Mouse (Mus musculus) forebrain, embryonic 16.5 days (tissue): ENCODE measurements at regions not wholly inside any gene's neighbourhood (a gene's known extent, or its start where the extent isn't known, plus 50 kb on each side); places are given as distances from the start of the nearest gene placed in this dataset.

Source experiments
- ATAC-seq: fragments of 200-750 bp; cut with Nextera tagmentation; 2 replicates; pipeline ENCODE4 v1.8.0; 2017; ENCODE audit warnings: mild to moderate bottlenecking, moderate library complexity
- H3K27ac ChIP-seq: fragments of 300-500 bp; sonication (generic); 2 replicates; pipeline ENCODE4 v1.5.1; 2014; ENCODE audit warnings: low read length, control low read depth
- H3K27me3 ChIP-seq: fragments of 300-500 bp; sonication (generic); replicated peaks from 2 replicates; pipeline ENCODE4 v1.6.1; 2014; ENCODE audit warnings: low read length; ENCODE audit not compliant: control insufficient read depth, insufficient read depth
- H3K36me3 ChIP-seq: fragments of 300-500 bp; sonication (generic); 2 replicates; pipeline ENCODE4 v1.6.1; 2014; ENCODE audit not compliant: control insufficient read depth, insufficient read depth
- H3K4me1 ChIP-seq: fragments of 300-500 bp; sonication (generic); replicated peaks from 2 replicates; pipeline ENCODE4 v1.6.1; 2014; ENCODE audit warnings: low read length; ENCODE audit not compliant: control insufficient read depth, insufficient read depth
- H3K4me2 ChIP-seq: fragments of 300-500 bp; sonication (generic); 2 replicates; pipeline ENCODE4 v1.6.1; 2014; ENCODE audit warnings: mild to moderate bottlenecking, low read length, control low read depth
- H3K4me3 ChIP-seq: fragments of 300-500 bp; sonication (generic); replicated peaks from 2 replicates; pipeline ENCODE4 v1.5.1; 2014; ENCODE audit warnings: mild to moderate bottlenecking, low read length, control low read depth
- H3K9ac ChIP-seq: fragments of 300-500 bp; sonication (generic); replicated peaks from 2 replicates; pipeline ENCODE4 v1.6.1; 2014; ENCODE audit warnings: low read depth, low read length, control low read depth
- H3K9me3 ChIP-seq: fragments of 300-500 bp; sonication (generic); 2 replicates; pipeline ENCODE4 v1.6.1; 2016; ENCODE audit warnings: low read length; ENCODE audit not compliant: control insufficient read depth
- WGBS: fragments of 180-500 bp; shearing (Covaris S2); extraction: QIAGEN DNeasy Blood & Tissue Kit; methylation state at CpG from one replicate; pipeline ENCODE4 v1.1.7; 2014; 5-methylcytosine and 5-hydroxymethylcytosine counted together

- Histone ChIP-seq H3K4me3 (no peak overlapping the region), H3K4me2 (no peak overlapping the region), H3K4me1 (peaks cover 6% of the 10 kb centered on the region; the same call in 1 of the 2 replicates), H3K27ac (no peak overlapping the region), H3K36me3 (no peaks in the 10 kb centered on the region), H3K27me3 (0 out of 2 replicates have a peak, but pooled peaks cover 5% of the 10 kb centered on the region), H3K9me3 (no peaks in the 10 kb centered on the region), H3K9ac (no peak overlapping the region)
- no peak for ATAC-seq
- WGBS = 57% methylated on average over 6 of the region's 6 CpGs
Measured at GRCm38 (mm10) chr2:160515621-160516020, 130.1 kb upstream of the Top1 start.

- ATAC-seq = no peak
- Histone ChIP-seq H3K4me3 (no peak overlapping the region), H3K9ac (no peak overlapping the region), H3K4me2 (no peak overlapping the region), H3K27ac (no peak overlapping the region), H3K9me3 (no peaks in the 10 kb centered on the region), H3K27me3 (0 out of 2 replicates have a peak, but pooled peaks cover 5% of the 10 kb centered on the region), H3K4me1 (no peaks in the 10 kb centered on the region), H3K36me3 (no peaks in the 10 kb centered on the region)
- 16% methylated on average over 6 of the region's 6 CpGs for WGBS
Measured at GRCm38 (mm10) chr2:160516526-160516925, 129.2 kb upstream of the Top1 start.

GRCm38 (mm10) chr2:160525301-160526205 is 120.1 kb upstream of the Top1 start:
- Histone ChIP-seq H3K27ac (no peak overlapping the region), H3K9ac (no peak overlapping the region), H3K36me3 (no peaks in the 10 kb centered on the region), H3K27me3 (no peaks in the 10 kb centered on the region), H3K4me1 (no peaks in the 10 kb centered on the region), H3K4me2 (no peak overlapping the region), H3K9me3 (no peaks in the 10 kb centered on the region), H3K4me3 (no peak overlapping the region)
- 76% methylated on average over 9 of the region's 9 CpGs for WGBS
- peak; percentile 54; the same call in 1 of the 2 replicates for ATAC-seq

GRCm38 (mm10) chr2:160526377-160527125 is 119.1 kb upstream of the Top1 start:
- Histone ChIP-seq H3K36me3 (no peaks in the 10 kb centered on the region), H3K27ac (no peak overlapping the region), H3K4me2 (no peak overlapping the region), H3K9ac (no peak overlapping the region), H3K9me3 (no peaks in the 10 kb centered on the region), H3K4me1 (no peaks in the 10 kb centered on the region), H3K4me3 (no peak overlapping the region), H3K27me3 (no peaks in the 10 kb centered on the region)
- no peak for ATAC-seq
- WGBS = 45% methylated on average over 8 of the region's 8 CpGs

GRCm38 (mm10) chr2:160529306-160529705 is 116.4 kb upstream of the Top1 start:
- Histone ChIP-seq H3K36me3 (no peaks in the 10 kb centered on the region), H3K9me3 (no peaks in the 10 kb centered on the region), H3K4me3 (no peak overlapping the region), H3K4me1 (no peaks in the 10 kb centered on the region), H3K27ac (no peak overlapping the region), H3K4me2 (no peak overlapping the region), H3K9ac (no peak overlapping the region), H3K27me3 (no peaks in the 10 kb centered on the region)
- no peak for ATAC-seq
- WGBS = 60% methylated on average over 7 of the region's 7 CpGs

GRCm38 (mm10) chr2:160530377-160530776 is 115.3 kb upstream of the Top1 start:
- Histone ChIP-seq H3K4me3 (no peak overlapping the region), H3K4me1 (no peaks in the 10 kb centered on the region), H3K9ac (no peak overlapping the region), H3K27me3 (no peaks in the 10 kb centered on the region), H3K4me2 (no peak overlapping the region), H3K36me3 (no peaks in the 10 kb centered on the region), H3K9me3 (no peaks in the 10 kb centered on the region), H3K27ac (no peak overlapping the region)
- 68% methylated on average over 3 of the region's 3 CpGs for WGBS
- no peak for ATAC-seq

- 51% methylated on average over 8 of the region's 8 CpGs for WGBS
- Histone ChIP-seq H3K4me2 (no peak overlapping the region), H3K4me1 (no peaks in the 10 kb centered on the region), H3K9me3 (no peaks in the 10 kb centered on the region), H3K27me3 (no peaks in the 10 kb centered on the region), H3K4me3 (no peak overlapping the region), H3K36me3 (no peaks in the 10 kb centered on the region), H3K9ac (no peak overlapping the region), H3K27ac (no peak overlapping the region)
- no peak for ATAC-seq
Measured at GRCm38 (mm10) chr2:160537319-160537719, 108.4 kb upstream of the Top1 start.

GRCm38 (mm10) chr2:160545527-160545926 is 100.2 kb upstream of the Top1 start:
- no peak for ATAC-seq
- no peaks in the 10 kb centered on the region for H3K27me3 ChIP-seq
- 41% methylated on average over 4 of the region's 4 CpGs for whole genome bisulfite sequencing
- H3K36me3 ChIP-seq = no peaks in the 10 kb centered on the region
- no peaks in the 10 kb centered on the region for H3K9me3 ChIP-seq
- H3K4me3 ChIP-seq = no peak overlapping the region
- H3K4me1 ChIP-seq = peaks cover 3% of the 10 kb centered on the region; the same call in 1 of the 2 replicates
- H3K9ac ChIP-seq = no peak overlapping the region
- no peak overlapping the region for H3K4me2 ChIP-seq
- H3K27ac ChIP-seq = no peak overlapping the region

- peaks cover 3% of the 10 kb centered on the region; the same call in 1 of the 2 replicates for H3K4me1 ChIP-seq
- 83% methylated on average over 19 of the region's 19 CpGs for WGBS
- no peak overlapping the region for H3K4me2 ChIP-seq
Measured at GRCm38 (mm10) chr2:160552121-160552669, 93.5 kb upstream of the Top1 start.

More at GRCm38 (mm10) chr2:160552121-160552669, 93.5 kb upstream of the Top1 start:
- Histone ChIP-seq H3K27ac (no peak overlapping the region), H3K9ac (no peak overlapping the region), H3K27me3 (no peaks in the 10 kb centered on the region), H3K36me3 (no peaks in the 10 kb centered on the region), H3K4me3 (no peak overlapping the region), H3K9me3 (no peaks in the 10 kb centered on the region)
- no peak for ATAC-seq
